Mouse (Mus musculus) cortical plate, adult 2 months (tissue): ENCODE measurements around the gene Olfr1242. TPM values are rescaled to one million over a fixed set of nuclear protein-coding genes. Genes with fewer than 3 reads are reported as not detected.
A peak's percentile ranks its signal among the peaks of the same experiment; 100 is the strongest.

ENCODE experiments used
- H3K27ac ChIP-seq: fragments of 200-500 bp; 2 replicates; pipeline ENCODE4 v1.5.1; 2012; ENCODE audit warnings: low read length, control low read depth, inconsistent platforms; ENCODE audit not compliant: insufficient read depth
- H3K4me1 ChIP-seq: fragments of 200-500 bp; 2 replicates; pipeline ENCODE4 v1.6.1; 2011; ENCODE audit warnings: low read length; ENCODE audit not compliant: control insufficient read depth, insufficient read depth
- H3K4me3 ChIP-seq: fragments of 200-500 bp; 2 replicates; pipeline ENCODE4 v1.5.1; 2011; ENCODE audit warnings: mild to moderate bottlenecking, low read length, control low read depth; ENCODE audit not compliant: insufficient read depth
- CTCF ChIP-seq: fragments of 200-500 bp; IDR thresholded peaks from 2 replicates; pipeline ENCODE4 v1.5.1; 2011; ENCODE audit warnings: mild to moderate bottlenecking, control low read depth, low read length; ENCODE audit not compliant: insufficient read depth; ENCODE audit errors: extremely low read depth
- POLR2A ChIP-seq: fragments of 200-500 bp; IDR thresholded peaks from 2 replicates; pipeline ENCODE4 v1.6.1; 2011; ENCODE audit warnings: mild to moderate bottlenecking, low read length, control low read depth; ENCODE audit not compliant: insufficient read depth; ENCODE audit errors: extremely low read depth
- polyA plus RNA-seq: library from polyadenylated mRNA; depleted of rRNA; stranded (reverse); fragments of >200 nt; gene quantifications from 2 replicates; pipeline ENCODE4 v1.2.3, GENCODE M21; 2012; rRNA removed

Olfr1242 gene
- not detected in 2 replicates for polyA plus RNA-seq

GRCm38 (mm10) chr2:89498235-89498634 lies at the start of gene Olfr1242:
TSS of gene Olfr1242 (minus strand) at chr2:89498335.
- TF ChIP-seq CTCF (no peak), POLR2A (no peak)
- H3K4me3 ChIP-seq = no peak within 1 kb of the TSS
- no peak within 1 kb of the TSS for H3K27ac ChIP-seq
- no peaks in the 10 kb centered on the region for H3K4me1 ChIP-seq

- no peaks in the 10 kb centered on the region for H3K4me1 ChIP-seq
- TF ChIP-seq CTCF (0 out of 2 replicates have a peak, but pooled peaks have one; percentile 8), POLR2A (no peak)
- H3K27ac ChIP-seq = no peak overlapping the region
- H3K4me3 ChIP-seq = no peak overlapping the region
These were observed 46.4 kb upstream of the Olfr1242 start for GRCm38 (mm10) chr2:89544516-89544915.

- H3K27ac ChIP-seq = no peak overlapping the region
- no peak overlapping the region for H3K4me3 ChIP-seq
- H3K4me1 ChIP-seq = no peaks in the 10 kb centered on the region
- TF ChIP-seq POLR2A = no peak
- no peak for TF ChIP-seq CTCF
These were observed 41.8 kb upstream of the Olfr1242 start for GRCm38 (mm10) chr2:89539923-89540322.

- TF ChIP-seq CTCF (no peak), POLR2A (no peak)
- Histone ChIP-seq H3K27ac (no peak within 1 kb of the TSS), H3K4me3 (no peak within 1 kb of the TSS), H3K4me1 (no peaks in the 10 kb centered on the region)
These were observed 33.3 kb upstream of the Olfr1242 start, which contains the start of gene Olfr1243 for GRCm38 (mm10) chr2:89531387-89531786. TSS of gene Olfr1243 (minus strand) at chr2:89531487.

GRCm38 (mm10) chr2:89487026-89487425 lies 11.1 kb downstream of the Olfr1242 start, which contains the start of gene Olfr1241:
TSS of gene Olfr1241 (minus strand) at chr2:89487126.
- no peaks in the 10 kb centered on the region for H3K4me1 ChIP-seq
- H3K4me3 ChIP-seq = no peak within 1 kb of the TSS
- no peak within 1 kb of the TSS for H3K27ac ChIP-seq
- no peak for TF ChIP-seq CTCF

GRCm38 (mm10) chr2:89442900-89443299 lies 55.2 kb downstream of the Olfr1242 start, which contains the start of gene Olfr1240:
TSS of gene Olfr1240 (minus strand) at chr2:89443000.
- no peak within 1 kb of the TSS for H3K27ac ChIP-seq
- no peak within 1 kb of the TSS for H3K4me3 ChIP-seq
- H3K4me1 ChIP-seq = no peaks in the 10 kb centered on the region
- TF ChIP-seq CTCF (no peak), POLR2A (no peak)

Other genes with a start within 250 kb of the Olfr1242 start
- gene Olfr1228, start 244.3 kb downstream of the Olfr1242 start, polyA plus RNA-seq = not detected in 2 replicates
- gene Olfr1229, start 210.3 kb downstream of the Olfr1242 start, polyA plus RNA-seq = not detected in 2 replicates
- gene Olfr1230, start 201.1 kb downstream of the Olfr1242 start, polyA plus RNA-seq = not detected in 2 replicates
- not detected in 2 replicates for gene Olfr1231, start 191.3 kb downstream of the Olfr1242 start, polyA plus RNA-seq
- not detected in 2 replicates for gene Olfr1232, start 168.7 kb downstream of the Olfr1242 start, polyA plus RNA-seq
- not detected in 2 replicates for gene Olfr1233, start 155.9 kb downstream of the Olfr1242 start, polyA plus RNA-seq
- not detected in 2 replicates for gene Olfr1234, start 133.5 kb downstream of the Olfr1242 start, polyA plus RNA-seq
- not detected in 2 replicates for gene Olfr1238, start 88.7 kb downstream of the Olfr1242 start, polyA plus RNA-seq
- not detected in 2 replicates for gene Olfr1239, start 77.9 kb downstream of the Olfr1242 start, polyA plus RNA-seq
- not detected in 2 replicates for gene Olfr1240, start 55.3 kb downstream of the Olfr1242 start, polyA plus RNA-seq
- not detected in 2 replicates for gene Olfr1241, start 11.2 kb downstream of the Olfr1242 start, polyA plus RNA-seq
- gene Olfr1243, start 33.2 kb upstream of the Olfr1242 start, polyA plus RNA-seq = not detected in 2 replicates
- not detected in 2 replicates for gene Olfr1245, start 80.1 kb upstream of the Olfr1242 start, polyA plus RNA-seq
- gene Olfr1246, start 94.8 kb upstream of the Olfr1242 start, polyA plus RNA-seq = not detected in 2 replicates
- gene Olfr1247, start 115.8 kb upstream of the Olfr1242 start, polyA plus RNA-seq = 0.02 TPM in 1 of 2 replicates, not detected in the other
- not detected in 2 replicates for gene Olfr1248, start 119.9 kb upstream of the Olfr1242 start, polyA plus RNA-seq
- gene Olfr1249, start 136.6 kb upstream of the Olfr1242 start, polyA plus RNA-seq = not detected in 2 replicates
- not detected in 2 replicates for gene Olfr1250, start 163.1 kb upstream of the Olfr1242 start, polyA plus RNA-seq
- not detected in 2 replicates for gene Olfr1251, start 173.6 kb upstream of the Olfr1242 start, polyA plus RNA-seq
- gene Olfr1252, start 226.7 kb upstream of the Olfr1242 start, polyA plus RNA-seq = not detected in 2 replicates